Mouse (Mus musculus): Measurements from ENCODE around the gene Tbc1d10b. TPM values are rescaled to one million over a fixed set of nuclear protein-coding genes. Genes with fewer than 3 reads are reported as not detected.

Tbc1d10b gene
- polyA plus RNA-seq, 1 experiment from 2014 or later: 12.1 TPM

DNA sequence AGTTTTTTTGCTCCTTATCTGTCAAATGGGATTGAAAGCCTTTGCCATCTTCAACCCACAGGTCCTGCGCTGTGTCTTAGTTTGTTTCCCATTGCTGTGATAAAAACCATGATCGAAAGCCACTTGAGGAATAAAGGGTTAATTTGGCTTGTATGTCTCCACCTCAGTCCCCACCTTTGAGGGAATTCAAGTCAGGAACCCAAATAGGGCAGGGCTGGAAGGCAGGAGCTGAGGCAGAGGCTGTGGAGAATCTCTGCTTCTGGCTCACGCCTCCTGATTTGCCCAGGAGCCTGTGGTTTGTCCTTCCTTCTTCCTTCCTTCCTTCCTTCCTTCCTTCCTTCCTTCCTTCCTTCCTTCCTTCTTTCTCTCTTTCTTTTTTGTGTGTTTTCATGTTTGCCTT, 14.8 kb upstream of the Tbc1d10b start:
- Histone ChIP-seq H3K9me3 (ENCODE audit: control insufficient read depth, low read length) (no peaks in the 10 kb centered on the region), H3K27ac (replicated peaks) (no peak overlapping the region), H3K4me2 (replicated peaks; ENCODE audit: low read depth) (no peak overlapping the region), H3K4me1 (replicated peaks; ENCODE audit: control insufficient read depth, insufficient read depth) (no peaks in the 10 kb centered on the region), H3K27me3 (ENCODE audit: control insufficient read depth, insufficient read depth, low read length) (no peaks in the 10 kb centered on the region), H3K36me3 (ENCODE audit: control insufficient read depth, insufficient read depth, low read length) (no peaks in the 10 kb centered on the region), H3K4me3 (ENCODE audit: low read depth, low read length) (no peak overlapping the region), H3K9ac (ENCODE audit: low read length) (no peak overlapping the region)
- TF ChIP-seq EP300 (optimal IDR thresholded peaks at IDR 0.05): no peak
- TF ChIP-seq CTCF (IDR thresholded peaks at IDR 0.05; ENCODE audit: low read depth): no peak
- no peak for DNase-seq (ENCODE audit: low spot score)
- WGBS: 95% methylated on average over 3 of the region's 3 CpGs
- no peak for ATAC-seq (ENCODE audit: low FRiP score, low TSS enrichment)

DNA sequence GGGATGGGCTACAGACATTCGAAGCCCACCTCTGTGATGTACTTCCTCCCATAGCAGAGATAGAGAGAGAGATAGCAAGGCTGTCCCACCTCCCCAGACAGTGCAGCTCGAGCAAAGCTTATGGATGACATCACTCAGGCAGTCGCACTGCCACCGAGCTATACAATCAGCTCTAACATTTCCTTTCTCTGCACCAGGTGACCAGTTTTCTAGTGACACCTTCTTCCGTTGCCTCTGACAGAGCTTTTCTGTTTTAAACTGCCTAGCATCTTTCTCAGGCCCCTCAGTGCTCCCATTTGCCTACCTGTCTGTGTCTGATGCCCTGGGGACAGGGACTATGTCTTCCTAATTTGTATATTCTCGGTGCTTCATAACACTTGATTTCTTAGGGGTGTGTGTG, 12.2 kb upstream of the Tbc1d10b start:
- TF ChIP-seq CTCF (IDR thresholded peaks at IDR 0.05; ENCODE audit: low read depth) (no peak), EP300 (optimal IDR thresholded peaks at IDR 0.05) (no peak)
- WGBS: 71% methylated on average over 6 of the region's 6 CpGs
- no peaks in the 10 kb centered on the region for H3K4me1 ChIP-seq (replicated peaks; ENCODE audit: control insufficient read depth, insufficient read depth)

DNA sequence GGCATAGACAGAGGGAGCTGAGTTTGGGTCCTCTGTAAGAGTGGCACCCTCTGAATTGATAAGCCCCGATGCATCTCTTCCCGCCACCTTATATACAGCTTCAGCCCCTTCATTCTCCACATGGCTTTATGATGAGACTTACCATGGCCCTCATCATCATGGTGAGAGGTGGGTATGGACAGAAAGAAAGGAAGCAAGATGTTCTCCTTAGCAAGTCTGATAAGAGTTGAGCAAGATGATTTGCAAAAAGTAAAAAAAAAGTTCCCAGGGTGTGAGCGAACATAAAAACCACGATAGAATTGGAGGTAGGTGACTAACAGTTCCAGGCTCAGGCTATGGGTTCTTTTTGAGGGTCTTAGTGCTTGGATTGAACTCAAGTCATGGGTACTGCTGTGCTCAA, 10.4 kb upstream of the Tbc1d10b start:
- TF ChIP-seq EP300 (optimal IDR thresholded peaks at IDR 0.05) (no peak), CTCF (IDR thresholded peaks at IDR 0.05; ENCODE audit: low read depth) (no peak)
- WGBS: 91% methylated on average over 4 of the region's 4 CpGs
- H3K27me3 ChIP-seq (ENCODE audit: control insufficient read depth, insufficient read depth, low read length): no peaks in the 10 kb centered on the region

More for the DNA sequence above, 12.2 kb upstream of the Tbc1d10b start:
- Histone ChIP-seq H3K36me3 (ENCODE audit: control insufficient read depth, insufficient read depth, low read length) (no peaks in the 10 kb centered on the region), H3K4me3 (ENCODE audit: low read depth, low read length) (no peak overlapping the region), H3K4me2 (replicated peaks; ENCODE audit: low read depth) (no peak overlapping the region), H3K27ac (replicated peaks) (no peak overlapping the region), H3K27me3 (ENCODE audit: control insufficient read depth, insufficient read depth, low read length) (no peaks in the 10 kb centered on the region), H3K9ac (ENCODE audit: low read length) (no peak overlapping the region), H3K9me3 (ENCODE audit: control insufficient read depth, low read length) (no peaks in the 10 kb centered on the region)
- ATAC-seq (ENCODE audit: low FRiP score, low TSS enrichment) (no peak), DNase-seq (ENCODE audit: low spot score) (no peak)

DNA sequence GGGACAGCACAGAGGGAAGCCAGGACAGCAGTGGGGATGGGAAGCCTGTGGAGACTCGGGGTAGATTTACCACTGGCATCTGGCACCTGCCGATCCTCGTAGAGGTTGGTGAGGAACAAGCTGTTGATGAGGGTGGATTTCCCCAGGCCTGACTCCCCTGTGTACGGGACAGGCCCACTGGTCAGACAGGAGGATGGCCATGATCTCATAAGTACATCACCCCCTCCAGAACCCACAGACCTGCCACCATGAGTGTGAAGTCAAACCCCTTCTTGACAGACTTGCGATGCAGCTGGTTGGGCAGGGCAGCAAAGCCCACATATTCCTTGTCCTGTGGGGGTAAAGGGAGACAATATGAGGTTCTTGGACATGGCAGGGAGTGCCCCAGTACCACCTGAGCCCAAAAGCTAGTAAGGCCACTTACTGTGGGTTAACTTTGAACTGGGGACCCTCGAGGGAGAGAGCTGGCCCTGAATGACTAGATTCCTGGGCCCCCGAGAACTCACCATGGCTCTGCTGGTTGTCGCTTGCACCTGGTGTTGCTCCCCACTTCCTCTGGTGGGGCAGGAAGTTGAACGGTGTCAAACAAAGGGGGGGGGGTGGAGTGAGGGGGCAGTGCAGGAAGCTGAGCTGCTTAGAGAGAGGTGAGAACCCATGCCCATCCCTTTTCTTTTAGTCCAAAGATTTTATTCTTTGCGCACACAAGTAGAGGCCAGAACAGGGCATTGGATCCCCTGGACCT, 9.8 kb upstream of the Tbc1d10b start:
- 65% methylated on average over 10 of the region's 10 CpGs for WGBS
- no peak for TF ChIP-seq EP300 (optimal IDR thresholded peaks at IDR 0.05)
- TF ChIP-seq CTCF (IDR thresholded peaks at IDR 0.05; ENCODE audit: low read depth): no peak
- DNase-seq (ENCODE audit: low spot score) (no peak), ATAC-seq (ENCODE audit: low FRiP score, low TSS enrichment) (no peak)
- Histone ChIP-seq H3K27me3 (ENCODE audit: control insufficient read depth, insufficient read depth, low read length) (no peaks in the 10 kb centered on the region), H3K36me3 (ENCODE audit: control insufficient read depth, insufficient read depth, low read length) (no peaks in the 10 kb centered on the region), H3K4me1 (replicated peaks; ENCODE audit: control insufficient read depth, insufficient read depth) (no peaks in the 10 kb centered on the region), H3K4me3 (ENCODE audit: low read depth, low read length) (no peak overlapping the region), H3K27ac (replicated peaks) (no peak overlapping the region), H3K9me3 (ENCODE audit: control insufficient read depth, low read length) (no peaks in the 10 kb centered on the region), H3K4me2 (replicated peaks; ENCODE audit: low read depth) (no peak overlapping the region), H3K9ac (ENCODE audit: low read length) (no peak overlapping the region)

More for the DNA sequence above, 10.4 kb upstream of the Tbc1d10b start:
- ATAC-seq (ENCODE audit: low FRiP score, low TSS enrichment) (no peak), DNase-seq (ENCODE audit: low spot score) (no peak)
- Histone ChIP-seq H3K4me1 (replicated peaks; ENCODE audit: control insufficient read depth, insufficient read depth) (no peaks in the 10 kb centered on the region), H3K4me2 (replicated peaks; ENCODE audit: low read depth) (no peak overlapping the region), H3K9ac (ENCODE audit: low read length) (no peak overlapping the region), H3K36me3 (ENCODE audit: control insufficient read depth, insufficient read depth, low read length) (no peaks in the 10 kb centered on the region), H3K9me3 (ENCODE audit: control insufficient read depth, low read length) (no peaks in the 10 kb centered on the region), H3K4me3 (ENCODE audit: low read depth, low read length) (no peak overlapping the region), H3K27ac (replicated peaks) (no peak overlapping the region)

DNA sequence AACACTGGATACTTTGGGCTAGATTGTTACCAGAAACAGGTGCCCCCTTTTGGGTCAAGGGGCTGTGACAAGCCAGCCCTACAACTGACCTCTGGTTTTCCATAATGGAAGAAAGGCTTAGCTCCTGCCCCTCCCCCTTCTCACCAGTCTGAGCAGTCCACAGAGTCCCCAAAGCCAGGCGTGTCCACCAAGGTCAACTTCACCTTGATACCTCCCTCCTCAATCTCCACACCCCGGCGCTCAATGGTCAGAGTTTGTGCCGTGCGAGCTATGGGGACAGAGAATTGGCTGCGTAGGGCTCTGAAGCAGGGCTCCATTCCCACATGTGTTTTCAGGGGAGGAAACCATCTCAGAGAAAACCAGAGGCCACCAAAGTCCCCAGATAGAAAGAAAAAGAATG, 9.2 kb upstream of the Tbc1d10b start:
- Histone ChIP-seq H3K4me2 (replicated peaks; ENCODE audit: low read depth) (no peak overlapping the region), H3K27me3 (ENCODE audit: control insufficient read depth, insufficient read depth, low read length) (no peaks in the 10 kb centered on the region), H3K4me3 (ENCODE audit: low read depth, low read length) (no peak overlapping the region), H3K9ac (ENCODE audit: low read length) (no peak overlapping the region), H3K36me3 (ENCODE audit: control insufficient read depth, insufficient read depth, low read length) (no peaks in the 10 kb centered on the region), H3K4me1 (replicated peaks; ENCODE audit: control insufficient read depth, insufficient read depth) (no peaks in the 10 kb centered on the region), H3K9me3 (ENCODE audit: control insufficient read depth, low read length) (no peaks in the 10 kb centered on the region), H3K27ac (replicated peaks) (no peak overlapping the region)
- 66% methylated on average over 6 of the region's 6 CpGs for WGBS
- no peak for TF ChIP-seq EP300 (optimal IDR thresholded peaks at IDR 0.05)
- no peak for TF ChIP-seq CTCF (IDR thresholded peaks at IDR 0.05; ENCODE audit: low read depth)
- ATAC-seq (ENCODE audit: low FRiP score, low TSS enrichment) (no peak), DNase-seq (ENCODE audit: low spot score) (no peak)

DNA sequence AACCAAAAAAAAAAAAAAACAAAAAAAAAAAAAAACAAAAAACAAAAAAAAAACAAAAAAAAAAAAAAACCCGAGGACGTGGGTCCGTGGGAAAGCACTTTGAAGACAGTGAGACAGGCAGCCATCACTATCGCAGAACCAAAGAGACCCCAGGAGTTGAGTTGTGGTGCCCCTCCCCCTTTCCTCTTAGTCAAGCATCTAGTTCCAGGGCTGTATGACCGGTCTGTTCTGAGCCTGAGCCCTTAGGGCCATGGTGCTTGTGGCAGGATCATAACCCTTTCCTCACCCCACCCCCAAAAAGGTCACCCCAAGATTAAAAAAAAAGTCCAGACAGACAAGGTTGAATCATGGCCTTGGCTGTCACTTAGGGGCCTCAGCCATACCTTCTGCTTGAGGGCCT, 8.0 kb upstream of the Tbc1d10b start:
- H3K36me3 ChIP-seq (ENCODE audit: control insufficient read depth, insufficient read depth, low read length): no peaks in the 10 kb centered on the region
- H3K4me2 ChIP-seq (replicated peaks; ENCODE audit: low read depth): no peak overlapping the region
- H3K9me3 ChIP-seq (ENCODE audit: control insufficient read depth, low read length): no peaks in the 10 kb centered on the region
- no peak overlapping the region for H3K27ac ChIP-seq (replicated peaks)
- no peaks in the 10 kb centered on the region for H3K27me3 ChIP-seq (ENCODE audit: control insufficient read depth, insufficient read depth, low read length)
- 84% methylated on average over 5 of the region's 5 CpGs for whole genome bisulfite sequencing
- no peaks in the 10 kb centered on the region for H3K4me1 ChIP-seq (replicated peaks; ENCODE audit: control insufficient read depth, insufficient read depth)
- TF ChIP-seq CTCF (IDR thresholded peaks at IDR 0.05; ENCODE audit: low read depth) (no peak), EP300 (optimal IDR thresholded peaks at IDR 0.05) (no peak)
- DNase-seq (ENCODE audit: low spot score): no peak
- no peak for ATAC-seq (ENCODE audit: low FRiP score, low TSS enrichment)
- no peak overlapping the region for H3K9ac ChIP-seq (ENCODE audit: low read length)
- H3K4me3 ChIP-seq (ENCODE audit: low read depth, low read length): no peak overlapping the region

Data from stomach, postnatal 0 days (tissue).